Mouse (Mus musculus) heart, postnatal 14 days (tissue): Measurements from ENCODE around the gene Snrnp35. TPM values are rescaled to one million over a fixed set of nuclear protein-coding genes. Genes with fewer than 3 reads are reported as not detected.

Source experiments
- DNase-seq, 2 experiments: peaks; one replicate each; pipeline ENCODE4 v3.0.0; 2021 to 2022
- intact Hi-C: fragments of 180-260 bp; cut with DNase I; formaldehyde crosslinking; loops from one replicate; pipeline ENCODE4 v1.15.1; 2025
- total RNA-seq, 2 experiments: library from RNA; stranded (reverse); gene quantifications; 2 replicates each; pipeline ENCODE4 v1.2.3; 2021

The Snrnp35 gene
- total RNA-seq, 2 experiments from 2014 or later: 9.6 to 13.1 TPM

DNA sequence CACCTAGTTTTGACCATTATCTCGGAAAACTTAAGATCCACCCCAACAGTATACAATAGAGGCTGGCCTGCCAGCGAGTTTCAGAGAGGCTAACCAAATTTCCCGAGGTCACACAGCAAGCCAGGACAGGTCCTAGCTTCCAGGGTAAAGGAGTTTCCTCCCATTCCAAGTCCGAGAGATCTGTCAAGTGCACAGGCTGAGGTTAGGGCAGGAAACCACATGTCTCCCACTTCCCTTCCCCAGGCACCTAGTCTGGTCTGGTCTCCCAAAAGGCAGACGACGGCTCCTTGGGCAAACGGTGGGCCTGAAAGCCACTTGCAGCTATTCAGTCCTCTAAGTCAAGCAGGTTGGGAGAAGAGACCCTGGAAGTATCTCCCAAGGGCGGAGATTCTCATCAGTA is 46.8 kb downstream of the Snrnp35 start:
- intact Hi-C loops: loop anchor here (2.0 kb wide), 2 partner anchors 31 to 45 kb away; no protein-coding TSS in a partner anchor

DNA sequence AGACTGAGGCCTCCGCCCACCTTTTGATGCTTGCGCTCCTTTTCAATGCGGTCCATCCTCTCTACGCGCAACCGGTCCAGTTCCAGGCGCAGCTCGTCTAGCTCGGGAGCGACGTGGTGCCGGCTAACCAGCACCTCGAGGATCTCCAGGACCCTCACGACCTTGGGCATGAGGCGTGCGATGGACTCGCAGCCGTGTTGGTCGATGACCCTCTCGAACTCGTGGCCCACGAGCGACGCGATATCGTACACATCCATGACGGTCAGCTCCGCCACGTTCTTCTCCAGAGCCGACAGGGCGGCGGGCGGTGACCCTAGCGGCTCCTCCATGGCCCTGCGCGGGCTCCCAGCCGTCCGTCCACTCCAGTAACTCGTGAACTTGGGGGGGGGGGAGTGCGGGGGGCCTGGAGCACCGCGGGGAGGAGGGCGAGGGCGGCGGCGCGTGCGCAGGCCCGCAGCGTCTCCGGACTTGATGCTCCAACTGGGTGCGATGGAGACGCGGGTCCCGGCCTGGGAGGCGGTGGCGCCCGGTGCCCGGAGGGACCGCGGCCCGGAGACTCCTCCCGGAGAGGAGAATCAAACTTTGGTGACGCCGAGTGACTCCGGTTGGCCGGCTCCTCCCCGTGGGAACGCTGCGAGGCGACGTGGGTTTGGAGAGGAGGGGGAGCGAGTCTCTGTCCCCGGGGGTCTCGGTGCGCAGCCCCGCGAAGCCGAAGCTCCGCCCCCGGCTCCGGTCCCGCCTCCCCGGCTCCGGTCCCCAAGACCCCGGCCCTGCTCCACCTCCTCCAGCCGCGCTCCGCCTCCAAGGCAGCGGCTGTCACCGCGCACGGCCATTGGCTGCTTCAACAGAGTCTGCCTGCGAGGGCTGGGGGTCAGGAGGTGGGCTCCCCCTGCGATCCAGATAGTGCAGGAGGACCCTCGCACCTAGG is 48.0 kb downstream of the Snrnp35 start, which contains the start of gene Rilpl1:
Gene Rilpl1, minus strand, starts transcription at position 737 of the 928 bp plus-strand sequence.
- intact Hi-C loops: loop anchor here (2.0 kb wide), 2 partner anchors 32 to 46 kb away; no protein-coding TSS in a partner anchor
- DNase-seq: peak; percentile 91 to 92

More for the DNA sequence above, 46.8 kb downstream of the Snrnp35 start:
- DNase-seq: peak in 1 of 2 experiments; percentile 35

DNA sequence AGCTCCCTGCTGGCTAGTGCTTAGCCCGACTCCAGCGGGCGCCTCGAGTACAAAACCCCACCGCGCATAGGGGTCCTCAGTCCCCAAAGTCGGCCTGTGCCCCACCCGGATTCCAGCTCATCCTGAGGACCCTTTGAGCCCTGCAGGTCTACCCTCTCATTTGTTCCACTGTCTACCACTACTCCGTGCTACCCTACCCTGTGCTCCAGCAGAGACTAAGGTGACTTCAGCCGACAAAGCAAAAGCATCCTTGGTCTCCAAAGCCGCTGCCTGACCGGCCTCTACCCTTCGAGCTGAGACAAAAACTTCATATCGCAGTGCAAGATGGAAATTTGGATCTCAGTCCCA is 48.6 kb downstream of the Snrnp35 start:
- intact Hi-C loops: loop anchor here (2.0 kb wide), 2 partner anchors 33 to 47 kb away; no protein-coding TSS in a partner anchor
- DNase-seq: no peak

DNA sequence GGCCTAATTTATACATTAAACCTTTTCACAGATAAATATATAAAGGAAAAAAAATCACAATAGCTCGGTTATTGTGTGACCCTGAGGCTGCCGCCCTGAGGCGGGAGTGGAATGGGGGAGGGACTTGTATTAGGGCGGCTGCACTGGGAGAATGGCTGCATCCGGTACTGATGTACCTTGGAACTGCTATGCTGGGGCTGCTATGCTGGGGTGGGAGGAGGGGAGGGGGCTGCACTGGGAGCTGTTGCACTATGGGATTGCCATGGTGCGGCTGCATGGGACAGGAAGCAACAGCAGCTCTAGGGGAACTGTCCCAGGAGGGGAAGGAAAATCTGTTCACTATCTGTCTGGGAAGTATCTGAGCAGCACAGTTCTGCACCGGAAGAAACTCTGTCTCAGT is 49.5 kb downstream of the Snrnp35 start:
- intact Hi-C loops: no loop called here
- no peak for DNase-seq

DNA sequence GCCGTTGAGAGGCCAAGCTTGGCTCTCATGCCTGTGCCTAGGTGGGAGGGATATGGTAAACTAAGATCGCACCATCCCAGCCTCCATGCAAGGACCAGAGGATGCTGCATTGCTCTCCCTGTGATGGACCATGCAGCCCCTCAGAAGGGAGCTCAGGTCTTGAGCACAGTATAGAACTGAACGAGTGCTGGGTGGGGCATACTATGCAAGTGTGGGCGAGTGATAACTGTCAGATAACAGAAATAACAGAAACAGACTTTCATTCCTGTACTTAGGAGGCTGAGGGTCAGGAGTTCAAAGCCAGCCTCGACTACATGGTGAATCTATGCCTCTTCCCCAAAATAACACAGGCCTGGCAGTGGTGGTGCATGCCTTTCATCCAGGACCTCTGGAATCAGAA is 52.1 kb downstream of the Snrnp35 start:
- no peak for DNase-seq
- intact Hi-C loops: no loop called here

DNA sequence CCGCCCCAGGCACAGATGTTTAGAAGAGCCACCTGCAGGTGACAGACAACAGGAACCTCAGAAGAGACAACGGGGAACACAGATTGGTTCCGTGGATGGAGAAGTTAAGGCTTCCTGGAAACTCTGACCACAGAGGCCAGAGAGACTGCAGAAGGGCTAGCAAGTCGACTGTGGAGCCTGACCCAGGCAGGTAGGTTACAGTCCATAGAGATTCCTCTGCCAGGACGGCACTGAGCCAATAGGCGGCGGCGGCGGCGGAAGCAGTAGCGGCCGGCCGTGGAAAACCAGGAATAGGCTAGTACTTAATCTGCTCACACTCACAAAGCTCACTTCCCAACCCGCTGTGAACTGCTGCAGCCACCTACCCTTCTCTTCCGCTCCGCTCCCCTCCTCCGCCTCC is 53.8 kb downstream of the Snrnp35 start:
- intact Hi-C loops: no loop called here
- DNase-seq: peak; percentile 72 to 75

DNA sequence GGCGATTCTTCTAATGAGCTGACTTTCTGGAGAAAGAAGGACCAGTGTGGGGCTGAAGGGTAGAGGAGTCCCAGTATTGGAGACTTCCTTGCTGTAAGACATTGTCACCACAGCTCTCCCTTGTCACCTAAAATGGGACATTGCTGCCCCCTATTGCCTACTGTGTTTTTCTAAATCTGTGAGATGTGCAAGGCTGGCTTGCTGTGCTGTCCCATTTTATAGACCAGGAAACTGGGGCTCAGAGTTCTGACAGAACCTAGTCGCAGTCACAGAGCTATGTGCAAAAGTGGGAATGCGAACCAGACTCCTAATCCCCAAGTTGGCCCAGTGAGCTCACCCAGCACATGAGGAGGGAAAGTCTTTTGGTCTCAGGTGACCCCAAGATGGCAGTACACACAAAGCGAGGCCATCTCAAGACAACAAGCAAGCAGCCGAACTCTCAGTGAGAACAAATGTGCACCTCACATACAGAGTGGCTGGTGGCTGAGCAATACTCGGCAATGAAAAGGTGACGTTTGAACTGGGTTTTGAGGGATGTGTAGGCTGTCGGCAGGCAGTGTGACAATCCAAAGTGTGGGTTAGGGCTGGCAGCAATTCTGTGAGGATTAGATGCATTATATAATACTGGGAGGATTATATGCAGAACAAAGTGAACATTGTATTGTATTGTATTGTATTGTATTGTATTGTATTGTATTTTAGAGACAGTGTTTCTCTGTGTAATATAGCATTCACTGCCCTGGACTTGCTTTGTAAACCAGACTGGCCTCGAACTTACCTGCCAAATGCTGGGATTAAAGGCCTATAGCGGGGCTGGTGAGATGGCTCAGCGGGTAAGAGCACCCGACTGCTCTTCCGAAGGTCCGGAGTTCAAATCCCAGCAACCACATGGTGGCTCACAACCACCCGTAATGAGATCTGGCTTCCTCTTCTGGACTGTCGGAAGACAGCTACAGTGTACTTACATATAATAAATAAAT is 56.2 kb downstream of the Snrnp35 start:
- DNase-seq: peak; percentile 65 to 75
- intact Hi-C loops: loop anchor here (2.0 kb wide), 1 partner anchor 106 kb away; no protein-coding TSS in a partner anchor

DNA sequence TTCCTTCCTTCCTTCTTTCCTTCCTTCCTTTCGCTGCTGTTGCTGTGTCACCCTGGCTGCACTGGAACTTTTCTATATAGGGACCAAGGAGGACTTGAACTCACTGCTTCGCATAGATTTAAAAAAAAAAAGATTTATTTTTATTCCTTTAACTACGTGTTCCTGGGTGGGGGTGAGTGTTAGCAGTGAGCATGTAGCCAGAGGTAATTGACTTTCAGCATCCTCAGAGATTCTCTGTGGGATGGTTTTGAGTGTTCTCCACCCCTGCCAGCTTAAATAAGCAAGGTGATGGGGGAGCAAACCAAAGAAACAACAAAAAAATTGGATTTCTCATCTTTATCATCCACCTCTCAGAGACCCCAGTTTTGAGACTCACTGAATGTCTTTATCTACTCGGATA is 57.0 kb downstream of the Snrnp35 start:
- DNase-seq: no peak
- intact Hi-C loops: loop anchor here (2.0 kb wide), 2 partner anchors 61 to 107 kb away; partner anchors contain the start of gene Rilpl2

DNA sequence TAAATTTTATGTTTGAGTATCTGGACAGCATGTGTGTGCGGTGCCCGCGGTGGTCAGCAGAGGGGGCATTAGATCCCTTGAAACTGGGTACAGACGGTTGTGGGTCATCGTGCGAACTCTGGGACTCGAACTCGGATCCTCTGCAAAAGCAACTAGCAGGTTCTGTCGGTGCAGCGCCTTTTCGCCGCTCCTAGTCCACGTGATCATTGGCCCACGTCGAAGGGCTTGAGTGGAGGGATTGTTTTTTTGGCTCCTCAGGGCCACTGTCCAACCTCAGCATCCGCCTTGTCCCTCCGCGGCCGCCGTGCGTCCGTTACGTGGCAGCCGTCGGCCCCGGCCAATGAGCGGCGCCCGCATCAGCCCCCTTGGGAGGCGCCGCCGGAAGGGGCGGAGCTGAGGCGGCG is 57.5 kb downstream of the Snrnp35 start, which contains the start of gene Tmed2:
Gene Tmed2, plus strand, starts transcription at position 313 of the 404 bp plus-strand sequence.
- DNase-seq: peak; percentile 96 to 97
- intact Hi-C loops: loop anchor here (2.0 kb wide), 1 partner anchor 62 kb away; the partner anchor contains the start of gene Rilpl2

Other genes with a start within 250 kb of the Snrnp35 start
- gene Pitpnm2, start 233.4 kb upstream of the Snrnp35 start, total RNA-seq: 10 to 100 TPM; 47.9 to 52.4 TPM
- gene Mphosph9, start 155.2 kb upstream of the Snrnp35 start, total RNA-seq: 1 to 10 TPM; 6.0 to 6.8 TPM
- gene 2810006K23Rik, start 155.0 kb upstream of the Snrnp35 start, total RNA-seq: 10 to 100 TPM; 11.7 to 11.9 TPM
- 100 to 1,000 TPM; 142 to 166 TPM for gene Cdk2ap1, start 120.1 kb upstream of the Snrnp35 start, total RNA-seq
- 10 to 100 TPM; 66.7 to 70.9 TPM for gene Sbno1, start 57.1 kb upstream of the Snrnp35 start, total RNA-seq
- gene Kmt5a, start 43.2 kb upstream of the Snrnp35 start, total RNA-seq: 100 to 1,000 TPM; 161 to 185 TPM
- gene Rilpl2, start 4.8 kb upstream of the Snrnp35 start, total RNA-seq: 1 to 10 TPM; 8.8 to 9.5 TPM
- 100 to 1,000 TPM; 167 to 179 TPM for gene Rilpl1, start 48.3 kb downstream of the Snrnp35 start, total RNA-seq
- 100 to 1,000 TPM; 170 to 175 TPM for gene Tmed2, start 57.6 kb downstream of the Snrnp35 start, total RNA-seq
- 1 to 10 TPM; 5.4 to 6.7 TPM for gene Ddx55, start 69.7 kb downstream of the Snrnp35 start, total RNA-seq
- gene Eif2b1, start 96.0 kb downstream of the Snrnp35 start, total RNA-seq: 10 to 100 TPM; 33.7 to 37.2 TPM
- gene Gtf2h3, start 96.0 kb downstream of the Snrnp35 start, total RNA-seq: 10 to 100 TPM; 20.2 to 22.1 TPM
- gene Atp6v0a2, start 145.4 kb downstream of the Snrnp35 start, total RNA-seq: 10 to 100 TPM; 41.9 to 45.9 TPM
- under 1 TPM; 0.05 to 0.14 TPM for gene Dnah10, start 242.0 kb downstream of the Snrnp35 start, total RNA-seq